Mouse (Mus musculus): Measurements from ENCODE around the gene Mad1l1. TPM values are rescaled to one million over a fixed set of nuclear protein-coding genes. Genes with fewer than 3 reads are reported as not detected.
A peak's percentile ranks its signal among the peaks of the same experiment; 100 is the strongest.
"Not testable (repeated sequence)": the region's sequence is repeated elsewhere in the genome, so short reads cannot be mapped to it uniquely, and the experiment has no call there.

Gene Mad1l1
- polyA plus RNA-seq (2012; rRNA removed) = 20.2 and 21.6 TPM in 2 replicates

GRCm38 (mm10) chr5:140321042-140321755 is at the start of gene Mad1l1, which contains the start of gene Nudt1:
Gene Mad1l1 (minus strand): TSS chr5:140321552.
Gene Nudt1 (plus strand): TSS chr5:140321656.
- DNase-seq (ENCODE audit: low read depth) = peak; percentile 59

GRCm38 (mm10) chr5:140370446-140371254 is 49.3 kb upstream of the Mad1l1 start:
- no peak for DNase-seq (ENCODE audit: low read depth)

GRCm38 (mm10) chr5:140369466-140369865 is 48.1 kb upstream of the Mad1l1 start:
- no peak for DNase-seq (ENCODE audit: low read depth)

- DNase-seq (ENCODE audit: low read depth) = no peak
Measured at GRCm38 (mm10) chr5:140368926-140369325, 47.6 kb upstream of the Mad1l1 start.

GRCm38 (mm10) chr5:140368126-140368525 is 46.8 kb upstream of the Mad1l1 start:
- not testable (repeated sequence) for DNase-seq (ENCODE audit: low read depth)

GRCm38 (mm10) chr5:140364415-140364814 is 43.1 kb upstream of the Mad1l1 start:
- no peak for DNase-seq (ENCODE audit: low read depth)

GRCm38 (mm10) chr5:140359930-140360674 is 38.8 kb upstream of the Mad1l1 start:
- no peak for DNase-seq (ENCODE audit: low read depth)

- no peak for DNase-seq (ENCODE audit: low read depth)
Measured at GRCm38 (mm10) chr5:140357466-140357865, 36.1 kb upstream of the Mad1l1 start.

GRCm38 (mm10) chr5:140355934-140356333 is 34.6 kb upstream of the Mad1l1 start:
- no peak for DNase-seq (ENCODE audit: low read depth)

GRCm38 (mm10) chr5:140352352-140352751 is 31.0 kb upstream of the Mad1l1 start:
- DNase-seq (ENCODE audit: low read depth) = no peak

GRCm38 (mm10) chr5:140350731-140351497 is 29.6 kb upstream of the Mad1l1 start:
- DNase-seq (ENCODE audit: low read depth) = no peak

GRCm38 (mm10) chr5:140349882-140350281 is 28.5 kb upstream of the Mad1l1 start:
- no peak for DNase-seq (ENCODE audit: low read depth)

- no peak for DNase-seq (ENCODE audit: low read depth)
Measured at GRCm38 (mm10) chr5:140346050-140346449, 24.7 kb upstream of the Mad1l1 start.

- no peak for DNase-seq (ENCODE audit: low read depth)
Measured at GRCm38 (mm10) chr5:140345244-140345643, 23.9 kb upstream of the Mad1l1 start.

GRCm38 (mm10) chr5:140342880-140343279 is 21.5 kb upstream of the Mad1l1 start:
- no peak for DNase-seq (ENCODE audit: low read depth)

GRCm38 (mm10) chr5:140339836-140340235 is 18.5 kb upstream of the Mad1l1 start:
- no peak for DNase-seq (ENCODE audit: low read depth)

GRCm38 (mm10) chr5:140338779-140339178 is 17.4 kb upstream of the Mad1l1 start:
- DNase-seq (ENCODE audit: low read depth) = no peak

GRCm38 (mm10) chr5:140336680-140337079 is 15.3 kb upstream of the Mad1l1 start:
- no peak for DNase-seq (ENCODE audit: low read depth)

GRCm38 (mm10) chr5:140333631-140334030 is 12.3 kb upstream of the Mad1l1 start:
- DNase-seq (ENCODE audit: low read depth) = no peak

- DNase-seq (ENCODE audit: low read depth) = peak; percentile 47
Measured at GRCm38 (mm10) chr5:140332519-140332918, 11.2 kb upstream of the Mad1l1 start.

Data from gonadal fat pad, adult 2 months (tissue).